Mouse (Mus musculus) naive thymus-derived CD4-positive, alpha-beta T cell, adult 2 months (primary cell): ENCODE results near the gene Fbxl13.

Experiments
- DNase-seq: peaks from one replicate; pipeline ENCODE4 v3.0.0-alpha.2; 2011; ENCODE audit warnings: low read depth

The Fbxl13 gene

GRCm38 (mm10) chr5:21519166-21519565, 126.3 kb downstream of the Fbxl13 start:
- no peak for DNase-seq

GRCm38 (mm10) chr5:21518207-21518606, 127.2 kb downstream of the Fbxl13 start:
- no peak for DNase-seq

- peak; percentile 3 for DNase-seq
Measured at GRCm38 (mm10) chr5:21517562-21517961, 127.9 kb downstream of the Fbxl13 start.

- DNase-seq: no peak
Measured at GRCm38 (mm10) chr5:21513363-21513762, 132.1 kb downstream of the Fbxl13 start.

- DNase-seq: no peak
Measured at GRCm38 (mm10) chr5:21509801-21510200, 135.6 kb downstream of the Fbxl13 start.

- no peak for DNase-seq
Measured at GRCm38 (mm10) chr5:21506887-21507286, 138.5 kb downstream of the Fbxl13 start.

GRCm38 (mm10) chr5:21505159-21505558, 140.3 kb downstream of the Fbxl13 start:
- no peak for DNase-seq

- DNase-seq: no peak
Measured at GRCm38 (mm10) chr5:21502936-21503610, 142.4 kb downstream of the Fbxl13 start.

- DNase-seq: no peak
Measured at GRCm38 (mm10) chr5:21500941-21501340, 144.5 kb downstream of the Fbxl13 start.

- DNase-seq: no peak
Measured at GRCm38 (mm10) chr5:21500133-21500532, 145.3 kb downstream of the Fbxl13 start.

- no peak for DNase-seq
Measured at GRCm38 (mm10) chr5:21498925-21499324, 146.5 kb downstream of the Fbxl13 start.

- DNase-seq: no peak
Measured at GRCm38 (mm10) chr5:21498490-21498889, 146.9 kb downstream of the Fbxl13 start.

GRCm38 (mm10) chr5:21496881-21497280, 148.6 kb downstream of the Fbxl13 start:
- DNase-seq: no peak

- DNase-seq: no peak
Measured at GRCm38 (mm10) chr5:21496321-21496720, 149.1 kb downstream of the Fbxl13 start.

- DNase-seq: no peak
Measured at GRCm38 (mm10) chr5:21494781-21495180, 150.7 kb downstream of the Fbxl13 start.

- DNase-seq: no peak
Measured at GRCm38 (mm10) chr5:21493294-21493999, 152.0 kb downstream of the Fbxl13 start.

- no peak for DNase-seq
Measured at GRCm38 (mm10) chr5:21492213-21492612, 153.2 kb downstream of the Fbxl13 start.

- DNase-seq: no peak
Measured at GRCm38 (mm10) chr5:21491469-21491868, 154.0 kb downstream of the Fbxl13 start.

- no peak for DNase-seq
Measured at GRCm38 (mm10) chr5:21489135-21489534, 156.3 kb downstream of the Fbxl13 start.

- DNase-seq: no peak
Measured at GRCm38 (mm10) chr5:21488506-21488905, 156.9 kb downstream of the Fbxl13 start.

- no peak for DNase-seq
Measured at GRCm38 (mm10) chr5:21487716-21488115, 157.7 kb downstream of the Fbxl13 start.

- no peak for DNase-seq
Measured at GRCm38 (mm10) chr5:21487306-21487705, 158.1 kb downstream of the Fbxl13 start.

GRCm38 (mm10) chr5:21486798-21487197, 158.6 kb downstream of the Fbxl13 start:
- no peak for DNase-seq
